Mouse (Mus musculus) liver, embryonic 13.5 days (tissue): Measurements from ENCODE around the gene Ppp2r2d. TPM values are rescaled to one million over a fixed set of nuclear protein-coding genes. Genes with fewer than 3 reads are reported as not detected.

Experiments
- ATAC-seq: fragments of 200-750 bp; cut with Nextera tagmentation; 2 replicates; pipeline ENCODE4 v1.8.0; 2017; ENCODE audit warnings: low read depth, mild to moderate bottlenecking, moderate number of reproducible peaks, moderate library complexity
- DNase-seq: peaks from one replicate; pipeline ENCODE4 v3.0.0; 2022
- H3K27ac ChIP-seq: fragments of 300-500 bp; sonication (generic); 2 replicates; pipeline ENCODE4 v1.5.1; 2015; ENCODE audit warnings: moderate library complexity, mild to moderate bottlenecking, inconsistent platforms
- H3K27me3 ChIP-seq: fragments of 300-500 bp; sonication (generic); 2 replicates; pipeline ENCODE4 v1.6.1; 2015; ENCODE audit warnings: mild to moderate bottlenecking, inconsistent platforms
- H3K36me3 ChIP-seq: fragments of 300-500 bp; sonication (generic); 2 replicates; pipeline ENCODE4 v1.6.1; 2015; ENCODE audit warnings: mild to moderate bottlenecking, inconsistent platforms
- H3K4me1 ChIP-seq: fragments of 300-500 bp; sonication (generic); replicated peaks from 2 replicates; pipeline ENCODE4 v1.6.1; 2015; ENCODE audit warnings: inconsistent platforms
- H3K4me2 ChIP-seq: fragments of 300-500 bp; sonication (generic); 2 replicates; pipeline ENCODE4 v1.6.1; 2015; ENCODE audit warnings: inconsistent platforms, mild to moderate bottlenecking, moderate library complexity
- H3K4me3 ChIP-seq: fragments of 300-500 bp; sonication (generic); replicated peaks from 2 replicates; pipeline ENCODE4 v1.5.1; 2015; ENCODE audit warnings: mild to moderate bottlenecking, inconsistent platforms
- H3K9ac ChIP-seq: fragments of 300-500 bp; sonication (generic); 2 replicates; pipeline ENCODE4 v1.6.1; 2015; ENCODE audit warnings: mild to moderate bottlenecking, inconsistent platforms
- H3K9me3 ChIP-seq: fragments of 300-500 bp; sonication (generic); replicated peaks from 2 replicates; pipeline ENCODE4 v1.6.1; 2016; ENCODE audit warnings: inconsistent platforms
- WGBS: fragments of 180-500 bp; shearing (Covaris S2); methylation state at CpG from one replicate; pipeline ENCODE4 v1.1.7; 2015; ENCODE audit not compliant: insufficient replicate concordance; 5-methylcytosine and 5-hydroxymethylcytosine counted together
- polyA plus RNA-seq: library from polyadenylated mRNA; unstranded; fragments of >200 nt; fragmentation: Nextera tagmentation; extraction: Ambion mirVana; gene quantifications from 2 replicates; pipeline ENCODE4 v1.2.1, GENCODE M21; 2015

The Ppp2r2d gene
- polyA plus RNA-seq, 1 experiment from 2014 or later = 18.3 TPM

DNA sequence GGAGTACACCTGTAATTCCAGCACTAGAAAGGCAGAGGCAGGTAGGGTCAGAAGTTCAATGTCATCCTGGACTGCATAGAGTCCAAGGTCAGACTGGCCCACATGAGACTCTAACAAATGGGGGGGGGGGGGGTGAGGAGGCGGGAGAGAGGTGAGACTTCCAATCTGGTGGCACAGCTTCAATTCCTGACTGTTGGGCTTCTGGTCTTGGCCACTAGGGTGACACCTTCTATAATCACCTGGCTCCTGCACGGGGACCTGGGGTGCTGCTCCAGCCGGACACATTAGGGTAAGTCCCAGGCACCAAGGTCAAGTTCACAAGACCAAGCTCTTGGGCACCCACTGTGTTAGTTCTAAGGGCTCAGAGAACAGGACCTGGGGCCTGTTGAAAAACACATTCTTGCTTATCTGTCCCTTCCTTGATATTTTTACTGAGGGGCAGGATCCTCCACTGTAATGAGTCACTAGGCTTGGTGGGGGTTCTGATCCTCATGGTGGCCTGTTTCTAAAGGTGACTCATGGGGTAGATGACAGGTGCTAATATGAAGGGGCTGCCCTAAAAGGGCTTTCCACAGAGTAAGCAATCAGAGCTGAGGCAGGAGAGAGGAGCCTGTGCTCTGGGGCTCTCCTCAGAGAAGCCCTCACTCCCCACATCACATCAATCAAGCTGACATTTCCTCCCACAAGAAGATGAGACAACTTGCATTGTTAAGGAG, 4.3 kb upstream of the Ppp2r2d start:
- no peak for DNase-seq
- Histone ChIP-seq H3K9ac (no peak overlapping the region), H3K4me1 (peaks cover 23% of the 10 kb centered on the region), H3K4me2 (no peak overlapping the region), H3K36me3 (no peaks in the 10 kb centered on the region), H3K4me3 (no peak overlapping the region), H3K27me3 (no peaks in the 10 kb centered on the region), H3K9me3 (no peaks in the 10 kb centered on the region), H3K27ac (no peak overlapping the region)
- no peak for ATAC-seq
- WGBS = 62% methylated on average over 3 of the region's 3 CpGs

DNA sequence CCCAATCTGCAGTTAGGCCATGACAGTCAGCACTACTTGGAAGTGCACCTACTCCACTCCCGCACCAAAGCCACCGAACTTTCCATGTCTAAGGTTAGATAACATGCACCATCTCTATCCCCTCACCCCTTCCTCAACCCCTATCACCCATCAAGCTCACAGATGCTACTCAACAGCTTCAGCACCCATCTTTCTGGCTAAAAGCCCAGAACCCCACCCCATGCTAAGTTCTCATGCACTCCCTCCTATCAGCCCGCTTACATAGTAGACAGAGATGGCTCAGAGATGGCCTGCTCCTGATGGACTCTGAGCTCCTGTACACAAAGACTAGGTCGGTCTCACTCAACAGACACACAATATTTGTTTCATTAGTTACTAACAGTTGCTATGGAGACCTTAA, 2.5 kb upstream of the Ppp2r2d start:
- WGBS = 81% methylated on average over 4 of the region's 4 CpGs
- Histone ChIP-seq H3K4me3 (no peak overlapping the region), H3K27me3 (no peaks in the 10 kb centered on the region), H3K27ac (no peak overlapping the region), H3K9ac (no peak overlapping the region), H3K4me1 (peaks cover 40% of the 10 kb centered on the region), H3K9me3 (no peaks in the 10 kb centered on the region), H3K36me3 (peaks cover under 1% of the 10 kb centered on the region; the same call in 1 of the 2 replicates), H3K4me2 (no peak overlapping the region)
- DNase-seq (no peak), ATAC-seq (no peak)

DNA sequence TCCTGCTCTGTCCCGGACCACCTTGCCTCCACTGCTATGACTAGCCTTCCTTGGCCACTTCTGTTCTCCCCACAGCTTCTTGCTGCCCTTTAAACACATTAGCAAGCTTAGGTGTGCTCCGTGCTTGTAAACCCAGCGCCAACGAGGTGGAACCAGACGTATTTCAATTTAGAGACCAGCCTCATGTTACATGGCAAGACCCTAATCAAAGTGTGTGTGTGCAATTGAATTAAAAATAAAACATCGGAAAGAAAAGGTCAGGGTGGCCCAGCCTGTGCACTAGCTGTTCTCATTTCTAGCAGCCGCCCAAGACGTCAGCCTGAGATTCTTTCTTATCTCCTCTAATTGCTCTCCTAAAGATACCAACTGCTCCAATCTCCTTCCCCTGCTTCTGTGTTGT, 768 bp upstream of the Ppp2r2d start:
- Histone ChIP-seq H3K36me3 (peaks cover 7% of the 10 kb centered on the region), H3K27ac (0 out of 2 replicates have a peak overlapping the region, but pooled peaks have one; percentile 94), H3K4me1 (peaks cover 54% of the 10 kb centered on the region), H3K9me3 (no peaks in the 10 kb centered on the region), H3K9ac (peak overlapping the region; percentile 98), H3K4me3 (peak overlapping the region; percentile 99), H3K27me3 (no peaks in the 10 kb centered on the region), H3K4me2 (peak overlapping the region; percentile 92)
- DNase-seq = no peak
- ATAC-seq = no peak
- WGBS = 34% methylated on average over 8 of the region's 8 CpGs

DNA sequence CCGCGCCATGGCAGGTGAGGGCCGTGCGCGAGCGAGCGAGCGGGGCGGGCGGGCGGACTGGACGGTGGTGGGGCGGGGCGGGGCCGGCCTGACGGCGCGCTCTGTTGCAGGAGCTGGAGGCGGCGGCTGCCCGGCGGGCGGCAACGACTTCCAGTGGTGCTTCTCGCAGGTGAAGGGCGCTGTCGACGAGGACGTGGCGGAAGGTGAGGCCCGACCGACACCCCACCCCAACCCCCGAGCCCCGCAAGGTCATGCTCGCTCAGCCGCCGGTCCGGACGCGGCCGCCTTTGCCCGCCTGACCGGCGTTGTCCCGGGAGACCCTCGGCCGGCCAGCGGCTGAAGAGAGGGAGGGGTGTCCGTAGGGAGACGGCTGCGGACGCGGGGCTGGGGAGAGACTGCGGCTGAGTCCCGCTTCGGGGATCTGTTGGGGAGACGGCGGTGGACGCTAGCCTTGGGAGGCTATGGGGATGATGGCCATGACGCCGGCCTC, 668 bp downstream of the Ppp2r2d start:
- DNase-seq = no peak
- H3K4me1 ChIP-seq = peaks cover 59% of the 10 kb centered on the region
- H3K4me3 ChIP-seq = peak overlapping the region; percentile 99
- no peaks in the 10 kb centered on the region for H3K27me3 ChIP-seq
- WGBS = 1% methylated on average over 57 of the region's 61 CpGs
- H3K36me3 ChIP-seq = peaks cover 15% of the 10 kb centered on the region
- peak overlapping the region; percentile 94 for H3K27ac ChIP-seq
- peak overlapping the region; percentile 92 for H3K4me2 ChIP-seq
- peak overlapping the region; percentile 98 for H3K9ac ChIP-seq
- H3K9me3 ChIP-seq = no peaks in the 10 kb centered on the region
- peak; percentile 87 for ATAC-seq

GRCm38 (mm10) chr7:138847316-138848027, 1.6 kb downstream of the Ppp2r2d start:
- peak; percentile 17 for DNase-seq
- Histone ChIP-seq H3K4me3 (peak overlapping the region; percentile 99), H3K27ac (no peak overlapping the region; the same call in 1 of the 2 replicates), H3K9me3 (no peaks in the 10 kb centered on the region), H3K36me3 (peaks cover 22% of the 10 kb centered on the region), H3K9ac (peak overlapping the region; percentile 98), H3K27me3 (no peaks in the 10 kb centered on the region), H3K4me1 (peaks cover 59% of the 10 kb centered on the region), H3K4me2 (peak overlapping the region; percentile 92)
- ATAC-seq = no peak
- 33% methylated on average over 13 of the region's 13 CpGs for WGBS

- DNase-seq (no peak), ATAC-seq (no peak)
- Histone ChIP-seq H3K9ac (peak overlapping the region; percentile 98), H3K4me1 (peaks cover 57% of the 10 kb centered on the region), H3K27ac (no peak overlapping the region), H3K4me3 (peak overlapping the region; percentile 99), H3K4me2 (peak overlapping the region; percentile 92), H3K36me3 (peaks cover 30% of the 10 kb centered on the region), H3K27me3 (no peaks in the 10 kb centered on the region), H3K9me3 (no peaks in the 10 kb centered on the region)
- 78% methylated on average over 7 of the region's 7 CpGs for WGBS
These were observed 2.4 kb downstream of the Ppp2r2d start for GRCm38 (mm10) chr7:138848028-138848920.

DNA sequence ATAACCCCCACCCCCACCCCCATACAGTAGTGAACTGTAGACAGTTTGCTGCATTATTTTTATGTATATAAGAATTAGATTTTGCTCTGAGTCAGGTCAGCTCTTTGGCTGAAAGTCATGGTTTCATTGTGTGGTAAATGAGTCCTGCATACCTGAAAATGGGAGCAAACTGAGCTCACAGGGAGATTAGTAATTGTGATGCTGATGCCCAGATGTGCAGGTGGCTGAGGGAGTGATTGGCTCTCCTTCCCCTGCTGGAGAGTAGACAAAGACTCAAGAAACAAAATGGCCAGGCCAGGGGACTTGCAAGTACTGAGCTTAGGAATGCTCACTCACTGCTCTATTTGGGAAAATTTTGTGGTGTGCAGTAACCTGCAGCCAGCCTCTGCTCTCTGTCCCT, 4.2 kb downstream of the Ppp2r2d start:
- no peak for ATAC-seq
- Histone ChIP-seq H3K27ac (0 out of 2 replicates have a peak overlapping the region, but pooled peaks have one; percentile 18), H3K27me3 (no peaks in the 10 kb centered on the region), H3K9ac (0 out of 2 replicates have a peak overlapping the region, but pooled peaks have one; percentile 6), H3K36me3 (peaks cover 45% of the 10 kb centered on the region), H3K9me3 (no peaks in the 10 kb centered on the region), H3K4me2 (no peak overlapping the region), H3K4me1 (peaks cover 40% of the 10 kb centered on the region), H3K4me3 (no peak overlapping the region)
- no peak for DNase-seq

DNA sequence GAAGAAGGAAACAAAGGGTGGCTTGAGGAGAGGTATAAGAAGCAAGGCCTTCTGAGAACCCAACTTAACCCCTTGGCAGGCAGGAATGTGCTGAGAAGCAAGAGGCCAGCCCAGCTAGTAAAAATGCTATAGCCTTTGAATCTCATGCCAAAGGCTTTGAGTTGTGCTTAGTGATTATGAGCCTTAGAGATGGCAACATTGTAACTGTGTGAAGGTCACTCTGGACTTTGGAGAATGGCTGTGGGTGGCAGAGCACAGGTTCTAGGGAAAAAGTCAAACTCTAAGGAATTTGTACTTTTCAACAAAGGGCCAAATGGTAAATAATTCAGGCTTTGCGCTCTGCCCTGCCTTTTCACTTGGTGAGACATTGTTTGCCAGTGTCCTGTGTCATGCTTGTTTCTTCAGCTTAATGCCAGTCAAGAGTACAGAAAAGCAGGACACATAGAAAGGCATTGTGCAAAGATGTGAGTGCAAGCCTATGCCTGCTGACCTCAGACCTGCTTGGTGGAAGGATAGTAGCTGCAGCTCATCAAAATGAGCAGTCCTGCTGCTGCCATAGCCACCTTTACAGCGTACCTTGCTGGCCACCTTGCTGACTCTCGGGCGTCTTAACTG, 7.6 kb downstream of the Ppp2r2d start:
- Histone ChIP-seq H3K9ac (no peak overlapping the region), H3K4me2 (no peak overlapping the region), H3K4me1 (peaks cover 22% of the 10 kb centered on the region), H3K27me3 (no peaks in the 10 kb centered on the region), H3K4me3 (no peak overlapping the region), H3K27ac (no peak overlapping the region), H3K36me3 (peaks cover 57% of the 10 kb centered on the region), H3K9me3 (no peaks in the 10 kb centered on the region)
- no peak for DNase-seq
- WGBS = 86% methylated on average over 4 of the region's 4 CpGs
- ATAC-seq = no peak

GRCm38 (mm10) chr7:138854201-138854600, 8.3 kb downstream of the Ppp2r2d start:
- Histone ChIP-seq H3K27me3 (no peaks in the 10 kb centered on the region), H3K4me2 (no peak overlapping the region), H3K9me3 (no peaks in the 10 kb centered on the region), H3K9ac (no peak overlapping the region), H3K4me3 (no peak overlapping the region), H3K36me3 (peaks cover 59% of the 10 kb centered on the region), H3K4me1 (peaks cover 18% of the 10 kb centered on the region), H3K27ac (no peak overlapping the region)
- 72% methylated on average over 2 of the region's 2 CpGs for WGBS
- no peak for DNase-seq
- no peak for ATAC-seq

GRCm38 (mm10) chr7:138856670-138857069, 10.8 kb downstream of the Ppp2r2d start:
- Histone ChIP-seq H3K4me1 (0 out of 2 replicates have a peak, but pooled peaks cover 4% of the 10 kb centered on the region), H3K9me3 (no peaks in the 10 kb centered on the region), H3K36me3 (peaks cover 50% of the 10 kb centered on the region), H3K27me3 (no peaks in the 10 kb centered on the region), H3K27ac (no peak overlapping the region), H3K9ac (no peak overlapping the region), H3K4me2 (no peak overlapping the region), H3K4me3 (no peak overlapping the region)
- 69% methylated on average over 2 of the region's 2 CpGs for WGBS
- ATAC-seq (no peak), DNase-seq (no peak)
